Mouse (Mus musculus) liver, embryonic 16.5 days (tissue): Measurements from ENCODE around the gene Kcna6. TPM values are rescaled to one million over a fixed set of nuclear protein-coding genes. Genes with fewer than 3 reads are reported as not detected.
A peak's percentile ranks its signal among the peaks of the same experiment; 100 is the strongest.

Experiments used
- ATAC-seq: fragments of 200-750 bp; cut with Nextera tagmentation; 2 replicates; pipeline ENCODE4 v1.8.0; 2017; ENCODE audit warnings: low read depth, mild to moderate bottlenecking, moderate number of reproducible peaks, moderate library complexity
- H3K27ac ChIP-seq: fragments of 300-500 bp; sonication (generic); 2 replicates; pipeline ENCODE4 v1.5.1; 2014; ENCODE audit warnings: mild to moderate bottlenecking, low read length
- H3K27me3 ChIP-seq: fragments of 300-500 bp; sonication (generic); 2 replicates; pipeline ENCODE4 v1.6.1; 2014; ENCODE audit warnings: low read depth, low read length, mixed read lengths; ENCODE audit not compliant: control insufficient read depth, insufficient read depth
- H3K36me3 ChIP-seq: fragments of 300-500 bp; sonication (generic); 2 replicates; pipeline ENCODE4 v1.6.1; 2014; ENCODE audit warnings: mild to moderate bottlenecking; ENCODE audit not compliant: control insufficient read depth, insufficient read depth
- H3K4me1 ChIP-seq: fragments of 300-500 bp; sonication (generic); 2 replicates; pipeline ENCODE4 v1.6.1; 2014; ENCODE audit warnings: low read depth, low read length, mixed read lengths; ENCODE audit not compliant: control insufficient read depth
- H3K4me2 ChIP-seq: fragments of 300-500 bp; sonication (generic); 2 replicates; pipeline ENCODE4 v1.6.1; 2014; ENCODE audit warnings: low read depth, low read length, mixed read lengths
- H3K4me3 ChIP-seq: fragments of 300-500 bp; sonication (generic); 2 replicates; pipeline ENCODE4 v1.5.1; 2014; ENCODE audit warnings: low read depth, mild to moderate bottlenecking, low read length
- H3K9ac ChIP-seq: fragments of 300-500 bp; sonication (generic); 2 replicates; pipeline ENCODE4 v1.6.1; 2014; ENCODE audit warnings: low read depth, low read length
- H3K9me3 ChIP-seq: fragments of 300-500 bp; sonication (generic); replicated peaks from 2 replicates; pipeline ENCODE4 v1.6.1; 2016; ENCODE audit warnings: low read length; ENCODE audit not compliant: control insufficient read depth
- WGBS: fragments of 180-500 bp; shearing (Covaris S2); extraction: QIAGEN DNeasy Blood & Tissue Kit; methylation state at CpG from one replicate; pipeline ENCODE4 v1.1.7; 2014; ENCODE audit not compliant: insufficient replicate concordance; 5-methylcytosine and 5-hydroxymethylcytosine counted together
- polyA plus RNA-seq: library from polyadenylated mRNA; unstranded; fragments of >200 nt; fragmentation: Nextera tagmentation; extraction: Ambion mirVana; gene quantifications from 2 replicates; pipeline ENCODE4 v1.2.1, GENCODE M21; 2015

Kcna6 gene
- polyA plus RNA-seq, 1 experiment from 2014 or later, result 0.05 TPM

DNA sequence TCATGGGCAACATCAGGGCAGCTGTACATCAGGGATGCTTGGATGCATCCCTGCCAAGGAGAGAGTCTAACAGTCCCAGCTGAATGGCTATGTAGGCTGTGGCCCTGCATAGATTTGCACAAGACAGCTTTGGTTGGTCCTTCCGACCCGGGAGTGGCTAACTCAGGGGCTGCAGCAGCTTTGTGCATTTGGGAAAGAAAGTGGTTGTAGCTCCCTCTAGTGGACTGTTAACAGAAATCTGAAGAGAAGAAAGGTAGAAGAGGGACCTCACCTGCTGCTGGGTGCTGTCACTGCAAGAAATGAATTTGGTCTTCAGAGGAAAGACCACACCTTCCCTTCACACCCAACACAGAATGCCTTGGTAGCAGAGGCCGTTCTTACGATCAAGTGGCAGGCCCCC, 36.0 kb downstream of the Kcna6 start:
- Histone ChIP-seq H3K9ac (no peak overlapping the region), H3K4me3 (no peak overlapping the region), H3K36me3 (no peaks in the 10 kb centered on the region), H3K27me3 (peaks cover 2% of the 10 kb centered on the region; the same call in 1 of the 2 replicates), H3K4me2 (no peak overlapping the region), H3K27ac (no peak overlapping the region), H3K9me3 (no peaks in the 10 kb centered on the region), H3K4me1 (no peaks in the 10 kb centered on the region)
- no peak for ATAC-seq
- WGBS, result 23% methylated on average over 4 of the region's 4 CpGs

DNA sequence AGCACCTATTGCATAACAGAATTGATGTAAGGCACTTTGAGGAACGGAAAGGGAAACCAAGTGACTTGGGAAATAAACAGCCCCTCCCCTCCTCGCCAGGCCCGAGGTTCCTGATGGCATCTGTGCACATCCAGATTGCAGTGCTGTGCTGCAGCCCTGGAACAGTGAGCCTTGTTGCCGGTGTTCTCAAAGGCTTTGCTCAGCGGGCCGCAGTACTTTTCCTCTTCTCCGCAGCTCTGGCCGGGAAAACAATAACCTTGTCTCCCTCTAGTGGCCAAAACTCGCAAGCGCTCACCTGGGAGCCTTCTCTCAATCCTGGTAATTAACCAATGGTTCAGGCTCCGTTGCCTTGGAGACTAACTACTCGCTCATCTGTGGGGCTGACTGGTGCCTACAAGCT, 38.4 kb downstream of the Kcna6 start:
- no peak for ATAC-seq
- Histone ChIP-seq H3K4me2 (peak overlapping the region; percentile 32; the same call in 1 of the 2 replicates), H3K4me1 (no peaks in the 10 kb centered on the region), H3K36me3 (no peaks in the 10 kb centered on the region), H3K27me3 (peaks cover 2% of the 10 kb centered on the region; the same call in 1 of the 2 replicates), H3K9me3 (no peaks in the 10 kb centered on the region), H3K4me3 (0 out of 2 replicates have a peak overlapping the region, but pooled peaks have one; percentile 13), H3K9ac (no peak overlapping the region), H3K27ac (no peak overlapping the region)
- WGBS, result 2% methylated on average over 12 of the region's 12 CpGs

DNA sequence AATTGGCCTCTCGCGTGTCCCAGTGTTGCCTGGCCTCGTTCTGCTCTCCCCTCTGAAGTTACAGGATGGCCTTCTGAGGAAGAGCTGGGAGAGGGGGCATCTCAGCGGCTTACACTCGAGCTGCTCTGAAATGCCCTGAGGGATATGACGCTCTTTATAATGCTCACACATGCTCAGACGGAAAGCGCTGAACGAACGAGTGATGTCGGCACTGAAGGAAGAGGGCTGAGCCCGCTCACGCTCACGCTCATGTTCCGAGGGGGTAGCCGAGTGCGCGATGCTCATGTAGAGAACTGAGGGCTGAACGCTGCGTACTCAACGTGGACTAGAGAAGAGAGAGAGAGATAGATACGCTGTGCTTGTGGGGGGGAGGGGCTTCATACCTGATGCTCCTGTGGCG, 39.3 kb downstream of the Kcna6 start:
- Histone ChIP-seq H3K4me2 (no peak overlapping the region), H3K27me3 (peaks cover 2% of the 10 kb centered on the region; the same call in 1 of the 2 replicates), H3K27ac (no peak overlapping the region), H3K9me3 (no peaks in the 10 kb centered on the region), H3K36me3 (no peaks in the 10 kb centered on the region), H3K4me3 (no peak overlapping the region), H3K4me1 (no peaks in the 10 kb centered on the region), H3K9ac (no peak overlapping the region)
- ATAC-seq, result no peak
- WGBS, result 65% methylated on average over 23 of the region's 23 CpGs

DNA sequence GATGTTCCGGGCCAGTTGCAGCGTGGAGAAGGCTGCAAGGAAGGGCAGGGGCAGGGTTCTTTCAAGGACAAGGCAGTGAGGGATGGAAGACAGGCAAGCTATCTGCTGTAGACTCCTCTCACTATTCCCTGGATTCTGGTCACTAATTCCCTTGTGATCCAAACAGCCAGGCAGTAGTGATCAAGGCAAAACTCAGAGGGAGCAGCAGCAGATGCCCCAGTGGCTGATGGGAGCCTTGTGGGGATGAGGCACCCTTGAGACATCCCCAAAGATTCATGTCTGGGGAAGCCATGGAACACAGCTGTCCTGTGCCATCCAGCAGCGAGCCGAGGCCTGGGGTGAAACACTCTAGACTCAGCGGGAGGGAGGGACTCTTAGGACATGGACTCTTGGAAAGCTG, 40.5 kb downstream of the Kcna6 start:
- no peak overlapping the region for H3K9ac ChIP-seq
- no peaks in the 10 kb centered on the region for H3K36me3 ChIP-seq
- H3K4me2 ChIP-seq, result no peak overlapping the region
- H3K4me3 ChIP-seq, result no peak overlapping the region
- H3K27ac ChIP-seq, result no peak overlapping the region
- H3K4me1 ChIP-seq, result no peaks in the 10 kb centered on the region
- ATAC-seq, result no peak
- 57% methylated on average over 5 of the region's 5 CpGs for WGBS
- H3K9me3 ChIP-seq, result no peaks in the 10 kb centered on the region
- peaks cover 2% of the 10 kb centered on the region; the same call in 1 of the 2 replicates for H3K27me3 ChIP-seq

DNA sequence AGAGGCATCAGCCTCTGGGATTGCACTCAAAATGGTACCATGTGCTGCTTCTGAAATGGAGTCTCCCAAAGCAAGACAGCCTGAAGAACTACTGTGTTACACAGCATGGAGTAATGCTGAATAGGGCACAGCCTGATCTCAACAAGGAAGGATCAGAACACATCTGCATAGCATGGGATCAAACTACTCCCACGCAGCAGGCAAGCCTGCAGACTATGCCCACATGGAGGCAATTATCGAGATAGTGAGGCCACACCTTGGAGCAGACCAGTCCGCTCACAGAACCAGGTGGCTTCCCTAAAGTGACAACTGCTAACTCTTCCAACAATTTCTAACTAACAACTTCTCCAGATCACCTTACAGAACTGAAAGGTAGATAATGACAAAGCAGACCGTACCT, 53.4 kb downstream of the Kcna6 start:
- Histone ChIP-seq H3K9me3 (no peaks in the 10 kb centered on the region), H3K27me3 (no peaks in the 10 kb centered on the region), H3K4me2 (no peak overlapping the region), H3K27ac (no peak overlapping the region), H3K36me3 (no peaks in the 10 kb centered on the region), H3K9ac (no peak overlapping the region), H3K4me3 (no peak overlapping the region), H3K4me1 (no peaks in the 10 kb centered on the region)
- 64% methylated on average over 4 of the region's 4 CpGs for WGBS
- no peak for ATAC-seq

DNA sequence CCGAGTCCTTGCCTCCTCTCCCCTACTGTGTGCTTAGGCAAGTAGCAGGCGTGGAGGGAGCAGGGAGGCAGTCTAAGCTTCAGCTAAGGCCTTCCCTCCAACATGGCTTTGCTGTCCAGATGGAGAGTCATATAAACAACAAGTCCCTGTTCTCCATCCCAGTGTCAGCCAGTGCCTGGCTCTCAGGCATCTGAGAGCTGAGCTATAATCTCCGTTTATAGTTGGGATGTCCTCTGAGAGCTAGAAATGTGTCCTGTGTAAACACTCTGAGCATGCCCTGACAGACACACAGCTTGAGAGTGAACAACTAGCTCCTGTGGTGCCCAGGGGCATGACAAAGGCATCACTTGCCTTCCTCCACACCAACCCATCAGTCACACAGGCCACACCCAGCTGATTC, 55.3 kb downstream of the Kcna6 start:
- Histone ChIP-seq H3K9ac (no peak overlapping the region), H3K4me3 (no peak overlapping the region), H3K9me3 (no peaks in the 10 kb centered on the region), H3K27me3 (no peaks in the 10 kb centered on the region), H3K4me2 (no peak overlapping the region), H3K4me1 (no peaks in the 10 kb centered on the region), H3K36me3 (no peaks in the 10 kb centered on the region), H3K27ac (no peak overlapping the region)
- no peak for ATAC-seq
- WGBS, result 47% methylated on average over 3 of the region's 3 CpGs

DNA sequence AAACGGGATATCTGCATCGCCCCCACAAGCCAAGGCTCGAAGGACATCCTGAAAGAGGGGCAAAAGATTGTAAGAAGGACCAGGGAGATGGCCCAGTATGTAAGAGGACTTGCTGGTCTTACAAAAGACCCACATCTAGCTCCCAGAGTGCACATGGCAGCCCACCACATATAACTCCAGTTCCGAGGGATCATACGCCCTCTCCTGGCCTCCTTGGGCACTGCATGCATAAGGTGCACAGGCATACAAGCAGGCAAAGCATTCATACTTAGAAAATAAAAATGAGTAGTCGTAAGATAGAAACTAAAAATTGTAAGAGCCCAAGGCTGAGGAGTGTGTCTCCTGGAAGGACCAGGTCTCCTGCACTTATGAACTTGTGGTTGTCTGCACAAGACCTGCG, 61.5 kb downstream of the Kcna6 start:
- no peak for ATAC-seq
- no peaks in the 10 kb centered on the region for H3K36me3 ChIP-seq
- no peak overlapping the region for H3K4me3 ChIP-seq
- H3K27ac ChIP-seq, result no peak overlapping the region
- no peak overlapping the region for H3K4me2 ChIP-seq
- WGBS, result 50% methylated on average over 7 of the region's 7 CpGs
- H3K9me3 ChIP-seq, result no peaks in the 10 kb centered on the region
- no peaks in the 10 kb centered on the region; the same call in 1 of the 2 replicates for H3K27me3 ChIP-seq
- no peaks in the 10 kb centered on the region for H3K4me1 ChIP-seq
- H3K9ac ChIP-seq, result no peak overlapping the region

DNA sequence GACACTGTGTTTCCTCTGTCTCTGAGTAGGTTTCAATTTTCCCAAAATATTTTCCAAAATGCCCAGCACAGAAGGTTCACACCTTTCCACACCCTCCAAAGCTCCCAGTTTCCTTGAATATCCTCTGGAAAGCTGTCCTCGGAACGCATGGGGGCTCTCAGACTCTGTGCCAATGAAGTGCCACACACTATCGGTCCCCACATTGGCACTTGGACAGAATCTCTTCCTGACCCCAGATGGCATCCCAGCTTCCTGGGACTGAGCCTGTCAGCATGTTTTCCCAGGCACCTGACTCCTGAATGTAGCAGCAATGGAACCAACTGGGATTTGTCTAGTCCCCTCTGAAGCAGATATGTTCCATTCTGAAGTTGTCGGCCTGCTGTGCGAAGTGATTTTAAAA, 73.5 kb downstream of the Kcna6 start:
- Histone ChIP-seq H3K27me3 (no peaks in the 10 kb centered on the region; the same call in 1 of the 2 replicates), H3K27ac (no peak overlapping the region), H3K9ac (no peak overlapping the region), H3K4me3 (no peak overlapping the region), H3K4me1 (no peaks in the 10 kb centered on the region), H3K9me3 (no peaks in the 10 kb centered on the region), H3K4me2 (no peak overlapping the region), H3K36me3 (no peaks in the 10 kb centered on the region)
- 75% methylated on average over 5 of the region's 5 CpGs for WGBS
- ATAC-seq, result no peak

DNA sequence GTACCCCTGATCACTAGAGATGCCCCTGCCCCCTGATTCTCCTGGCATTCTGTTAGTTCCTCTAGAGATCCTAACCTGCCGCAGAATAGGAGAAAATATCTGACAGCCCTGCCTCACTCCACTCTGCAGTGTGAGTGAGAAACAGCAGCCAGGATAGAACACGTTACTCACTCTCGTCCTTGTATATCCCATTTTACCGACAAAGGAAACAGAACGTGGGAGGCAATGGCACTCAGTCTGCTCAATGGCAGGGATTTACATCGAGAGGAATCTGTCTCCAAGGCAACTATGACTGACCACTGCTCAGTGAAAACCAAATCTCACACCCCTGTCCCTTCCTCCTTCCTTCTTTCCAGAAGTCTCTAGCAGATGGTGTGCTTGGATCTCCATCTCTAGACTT, 74.4 kb downstream of the Kcna6 start:
- WGBS, result 46% methylated on average over 6 of the region's 6 CpGs
- no peaks in the 10 kb centered on the region for H3K9me3 ChIP-seq

More for the DNA sequence above, 74.4 kb downstream of the Kcna6 start:
- Histone ChIP-seq H3K4me2 (no peak overlapping the region), H3K27me3 (no peaks in the 10 kb centered on the region; the same call in 1 of the 2 replicates), H3K9ac (no peak overlapping the region), H3K27ac (no peak overlapping the region), H3K36me3 (no peaks in the 10 kb centered on the region), H3K4me1 (no peaks in the 10 kb centered on the region), H3K4me3 (no peak overlapping the region)
- ATAC-seq, result no peak
